Mouse (Mus musculus): ENCODE measurements at regions not wholly inside any gene's neighbourhood (a gene's known extent, or its start where the extent isn't known, plus 50 kb on each side); places are given as distances from the start of the nearest gene placed in this dataset.

DNA sequence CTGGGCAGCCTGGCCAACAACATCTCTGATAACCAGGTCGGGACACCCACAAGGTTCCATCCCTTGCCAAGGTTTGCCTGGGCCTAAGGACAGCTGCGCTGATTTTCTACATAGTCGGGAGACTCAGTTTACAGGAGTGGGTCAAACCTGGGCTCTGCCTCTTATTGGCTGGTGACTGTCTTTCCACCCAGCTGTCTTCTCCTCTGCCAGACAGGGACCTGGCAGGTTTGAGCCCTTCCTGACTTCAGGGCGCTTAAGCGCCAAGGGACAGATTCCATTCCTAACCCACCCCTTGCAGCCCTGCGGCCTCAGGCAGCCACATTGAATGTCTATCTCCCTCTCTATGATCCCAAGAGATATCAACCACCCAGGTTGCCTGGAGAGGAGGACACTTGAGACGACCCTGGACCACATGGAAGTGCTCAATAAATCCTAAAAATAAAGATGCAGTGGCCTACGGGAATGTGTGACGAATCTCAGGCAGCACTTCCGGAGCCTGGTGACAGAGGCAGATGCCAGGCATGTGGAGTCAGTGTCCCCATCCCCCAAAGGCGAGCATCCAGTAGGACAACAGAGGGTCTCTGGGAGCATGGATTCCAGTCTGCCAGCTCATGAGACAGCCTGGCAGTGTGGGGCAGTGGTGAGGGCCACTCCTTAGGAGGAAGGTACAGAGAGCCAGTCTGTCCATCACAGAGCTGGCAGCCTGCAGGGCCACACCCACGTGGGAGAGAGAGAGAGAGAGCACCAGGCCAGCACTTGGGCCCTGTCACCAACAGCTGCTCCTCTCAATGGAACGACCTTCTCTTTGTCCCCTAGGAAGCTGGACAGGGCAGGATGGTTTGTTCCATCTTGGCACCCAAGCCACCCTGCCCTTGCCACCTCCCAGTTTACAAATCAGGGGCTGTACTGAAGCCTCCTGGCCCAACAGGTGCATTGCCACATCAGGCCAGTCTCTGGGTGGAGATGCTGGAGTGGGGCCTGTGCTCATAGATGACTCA, 63.8 kb upstream of the Slc6a6 start:
- no peak for DNase-seq

DNA sequence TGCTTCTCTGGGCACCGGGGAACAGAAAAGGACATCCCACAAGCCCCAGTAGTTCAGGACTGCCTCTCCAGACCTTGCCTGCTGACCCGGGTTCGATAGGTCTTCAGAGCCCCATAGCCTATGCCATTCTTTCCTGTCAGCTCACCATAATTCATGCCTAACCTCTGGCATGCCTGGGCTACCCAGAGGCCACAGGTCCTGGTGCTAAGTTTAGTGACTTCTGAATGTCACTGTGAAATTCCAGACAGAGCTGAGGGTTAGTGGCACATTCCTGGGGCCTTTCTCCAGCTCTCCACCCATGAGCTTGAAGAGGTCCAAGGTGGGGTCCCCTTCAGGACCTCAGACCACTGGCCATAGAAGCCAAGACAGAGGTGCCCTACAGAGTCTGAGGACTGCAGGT, 62.4 kb upstream of the Slc6a6 start:
- DNase-seq = no peak

DNA sequence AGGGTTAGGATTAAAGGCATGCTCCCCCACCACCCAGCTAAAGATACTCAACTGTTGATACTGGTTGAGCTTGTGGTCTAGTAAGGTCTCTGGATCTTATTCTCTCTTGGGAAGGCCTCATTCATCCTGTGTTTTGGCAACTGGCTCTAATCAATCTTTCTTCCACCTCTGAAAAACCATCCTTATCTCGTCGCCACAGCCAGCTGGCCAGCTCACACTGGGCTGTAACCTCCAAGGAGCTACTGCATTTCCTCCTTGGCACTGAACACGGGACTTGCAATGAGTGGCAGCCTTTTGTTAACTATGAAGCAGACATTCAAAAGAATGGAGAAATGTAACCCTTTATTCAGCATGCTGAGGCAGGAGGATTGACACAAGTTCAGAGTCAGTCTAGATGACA, 61.4 kb upstream of the Slc6a6 start:
- DNase-seq = no peak

DNA sequence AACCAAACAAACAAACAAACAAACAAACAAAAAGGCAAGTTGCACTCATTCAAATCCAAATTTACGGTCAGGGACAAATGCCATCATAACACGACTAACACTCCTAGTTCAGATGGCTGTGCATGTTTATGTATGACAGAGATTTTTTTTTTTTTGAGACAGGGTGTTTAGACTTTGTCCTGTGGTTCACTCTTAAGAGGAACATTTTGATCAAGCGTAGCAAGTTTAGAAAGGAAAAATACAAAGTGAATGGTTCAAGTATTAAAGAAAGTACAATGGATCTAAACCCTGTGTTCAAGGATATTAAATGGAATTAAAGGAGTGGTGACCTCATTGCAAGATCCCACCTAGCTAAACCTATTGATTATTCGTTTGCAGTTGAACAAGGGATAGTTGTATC, 60.2 kb upstream of the Slc6a6 start:
- DNase-seq = no peak

DNA sequence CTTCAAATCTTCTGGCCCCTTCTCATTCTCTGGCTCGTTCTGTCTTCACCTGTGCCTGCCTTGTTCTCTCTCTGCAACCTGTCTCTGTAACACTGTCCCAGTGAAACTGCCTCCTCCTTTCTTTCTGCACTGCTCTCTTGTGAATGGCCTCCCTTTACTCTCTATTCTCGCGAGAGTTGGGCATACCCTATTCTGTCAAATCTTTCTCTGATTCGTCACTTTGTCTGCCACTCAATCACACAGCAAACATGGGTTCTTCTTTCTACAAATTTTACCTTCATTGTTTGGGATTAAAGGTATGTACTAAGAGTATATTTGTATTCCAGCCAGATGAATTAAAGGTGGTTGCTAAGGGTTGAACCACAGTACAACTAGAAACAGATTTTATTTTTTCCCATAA, 54.6 kb upstream of the Slc6a6 start:
- no peak for DNase-seq

DNA sequence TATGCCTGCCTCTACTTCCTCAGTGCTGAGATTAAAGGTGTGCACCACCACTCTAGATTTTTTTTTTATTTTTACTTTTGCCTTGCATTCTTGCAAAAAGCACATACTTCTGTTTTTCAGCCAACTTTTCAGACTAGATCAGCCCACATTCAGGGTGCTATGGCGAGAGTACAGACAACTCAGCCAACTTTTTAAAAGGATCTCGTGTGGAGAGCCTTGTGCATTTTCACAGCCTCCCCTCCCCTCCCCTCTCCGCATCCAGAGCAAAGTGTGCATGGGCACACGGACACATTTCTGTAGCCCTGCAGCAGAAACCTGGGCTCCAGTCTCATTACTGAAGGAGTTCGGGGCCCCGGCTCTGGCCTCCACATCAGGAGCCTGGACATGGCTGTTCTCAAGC, 52.6 kb upstream of the Slc6a6 start:
- no peak for DNase-seq
